Mouse (Mus musculus) testis, adult 2 months (tissue): ENCODE measurements around the gene Cxcl3.

ENCODE experiments used
- CTCF ChIP-seq: fragments of 200-500 bp; IDR thresholded peaks from 2 replicates; pipeline ENCODE4 v1.5.1; 2012; ENCODE audit warnings: low read depth, mild to moderate bottlenecking, inconsistent platforms, low read length, moderate library complexity; ENCODE audit not compliant: control insufficient read depth, insufficient read depth, insufficient replicate concordance
- POLR2A ChIP-seq: fragments of 200-500 bp; IDR thresholded peaks from 2 replicates; pipeline ENCODE4 v1.6.1; 2012; ENCODE audit warnings: low read depth, mild to moderate bottlenecking, inconsistent platforms, low read length, moderate library complexity; ENCODE audit not compliant: control insufficient read depth

DNA sequence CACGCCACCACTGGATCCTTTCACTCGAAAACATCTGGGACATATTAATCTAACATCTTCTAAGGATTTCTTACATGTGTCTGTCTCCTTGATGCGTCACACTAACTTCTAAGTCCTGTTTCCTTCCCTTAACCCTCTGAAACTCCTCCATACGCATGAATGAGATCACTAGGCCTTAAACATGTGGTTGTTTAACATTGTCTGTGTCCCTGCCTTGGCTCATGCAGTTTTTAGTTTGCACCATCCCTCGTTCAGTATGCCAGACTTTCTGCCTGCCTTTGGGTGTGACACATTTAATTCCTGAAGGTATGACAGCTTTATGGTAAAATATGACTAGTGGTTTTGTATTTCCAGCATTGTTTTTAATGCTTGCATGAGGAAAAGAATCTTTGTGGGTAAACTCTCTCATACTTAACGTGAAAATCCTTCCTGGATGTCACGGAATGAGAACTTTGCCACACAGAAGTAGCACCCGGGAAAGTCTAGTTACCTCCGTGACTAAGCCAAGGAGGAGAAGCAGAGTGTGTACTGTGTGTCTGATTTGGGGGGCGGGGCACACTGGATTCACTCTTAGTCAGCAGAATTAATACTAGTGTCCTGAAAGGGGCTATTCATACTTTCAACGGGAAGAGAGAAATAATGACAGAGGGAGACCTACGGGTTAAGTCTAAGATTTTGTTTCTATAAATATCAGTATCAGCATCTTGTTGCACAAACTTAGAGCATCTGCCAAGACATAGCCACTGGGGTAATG, 21.8 kb upstream of the Cxcl3 start:
- TF ChIP-seq POLR2A (no peak), CTCF (no peak)
